Mouse (Mus musculus) embryonic fibroblast, embryonic 13.5 days (primary cell): ENCODE results near the gene Paqr6.

Experiments
- CTCF ChIP-seq: IDR thresholded peaks from 2 replicates; pipeline ENCODE4 v1.5.1; 2011; ENCODE audit warnings: mild to moderate bottlenecking, control low read depth, low read length, moderate library complexity, borderline replicate concordance; ENCODE audit not compliant: insufficient read depth
- POLR2A ChIP-seq: IDR thresholded peaks from 2 replicates; pipeline ENCODE4 v1.6.1; 2011; ENCODE audit warnings: low read depth, mild to moderate bottlenecking, control low read depth, low read length, moderate library complexity

DNA sequence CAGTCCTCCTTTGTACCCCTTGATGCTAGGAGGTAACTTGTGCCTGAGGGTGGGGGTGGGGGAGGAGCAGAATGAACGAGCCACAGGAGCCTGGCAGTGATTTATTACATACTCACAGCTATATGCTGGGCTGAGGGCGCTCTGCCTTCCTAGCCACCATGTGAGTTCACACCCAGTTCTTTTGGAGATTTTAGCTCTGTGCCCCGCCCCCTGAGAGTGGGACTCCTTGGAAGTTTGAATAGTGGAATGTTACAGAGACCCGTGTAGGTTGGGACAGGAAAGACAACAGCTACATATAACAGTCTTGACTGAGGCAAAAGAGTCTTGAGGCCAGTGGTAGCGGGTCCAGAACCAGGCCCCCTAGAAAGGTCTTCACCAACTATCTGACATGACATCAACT, 35.4 kb upstream of the Paqr6 start:
- no peak for TF ChIP-seq CTCF
- TF ChIP-seq POLR2A: no peak
